Mouse (Mus musculus) mature B cell (primary cell): ENCODE measurements around the gene Ntmt1.

ENCODE experiments used
- in situ Hi-C: fragments of 300-500 bp; cut with MboI; formaldehyde crosslinking; loops from 2 replicates; pipeline ENCODE4 v1.14.3; 2019

Gene Ntmt1

DNA sequence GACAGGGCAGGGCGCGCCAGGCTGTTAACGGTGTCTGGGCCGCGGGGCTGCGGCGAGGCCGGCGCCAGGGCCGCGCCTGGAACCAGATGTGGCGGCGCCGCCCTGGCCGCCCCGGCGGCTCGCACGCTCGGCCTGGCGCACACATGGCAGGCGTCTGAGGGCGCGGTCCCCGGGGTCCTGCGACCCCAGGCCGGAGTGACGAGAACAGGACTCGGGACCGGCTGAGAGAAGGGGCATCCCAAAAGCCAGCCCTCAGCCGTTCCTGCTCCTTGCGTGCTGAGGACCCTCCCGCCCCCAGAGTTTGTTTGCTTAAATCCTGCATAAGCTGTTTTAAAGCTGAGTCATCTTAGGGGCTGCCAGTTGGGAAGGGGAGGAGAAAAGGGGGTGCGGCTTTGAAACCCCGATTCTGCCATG is 57.3 kb downstream of the Ntmt1 start:
- in situ Hi-C loops: no loop called here

DNA sequence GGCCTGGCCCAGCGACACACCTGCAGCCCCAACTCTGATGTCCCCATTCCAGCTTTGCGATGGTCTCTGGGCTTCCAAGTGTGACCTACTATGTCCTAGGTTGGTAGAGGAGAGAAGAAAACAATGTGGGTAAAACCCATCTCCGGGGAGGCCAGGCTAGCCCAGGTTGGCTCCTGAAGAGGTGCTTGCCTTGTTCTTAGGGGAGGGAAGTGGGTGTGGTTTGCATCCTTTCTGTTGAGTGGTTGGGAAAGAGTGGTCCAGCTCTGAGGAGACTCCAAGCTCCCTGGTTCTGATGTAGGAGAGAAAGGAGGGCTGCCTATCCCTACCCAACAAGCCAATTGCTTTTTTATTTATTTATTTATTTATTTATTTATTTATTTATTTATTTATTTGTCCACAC is 57.8 kb downstream of the Ntmt1 start:
- in situ Hi-C loops: no loop called here

DNA sequence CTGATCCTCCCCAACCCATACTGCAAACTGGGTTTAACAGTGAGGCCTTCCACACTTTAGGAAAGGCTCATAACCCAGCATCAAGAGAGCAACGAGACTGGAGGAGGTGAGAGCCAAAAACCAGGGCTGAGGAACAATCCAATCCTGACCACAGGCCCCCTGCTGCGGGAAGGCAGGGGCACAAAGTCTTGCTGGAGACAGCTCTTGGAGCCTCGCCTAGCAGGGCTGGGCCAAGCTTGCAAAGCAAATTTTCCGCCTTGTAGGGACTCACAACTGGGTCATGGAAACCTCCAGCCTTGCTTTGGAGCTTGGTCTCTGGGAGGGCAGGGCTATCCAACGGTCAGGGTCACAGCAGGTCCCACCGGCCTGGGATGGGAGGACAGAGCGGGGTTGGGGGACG is 63.2 kb downstream of the Ntmt1 start:
- in situ Hi-C loops: no loop called here
